Mouse (Mus musculus) midbrain, embryonic 14.5 days (tissue): ENCODE measurements around the gene Fam131a. TPM values are rescaled to one million over a fixed set of nuclear protein-coding genes. Genes with fewer than 3 reads are reported as not detected.
A peak's percentile ranks its signal among the peaks of the same experiment; 100 is the strongest.

ENCODE experiments used
- ATAC-seq: fragments of 200-750 bp; cut with Nextera tagmentation; 2 replicates; pipeline ENCODE4 v1.8.0; 2017; ENCODE audit warnings: moderate number of reproducible peaks, moderate library complexity; ENCODE audit not compliant: low FRiP score, low TSS enrichment
- DNase-seq: peaks from one replicate; pipeline ENCODE4 v3.0.0-alpha.2; 2015
- H3K27ac ChIP-seq: fragments of 300-500 bp; sonication (generic); replicated peaks from 2 replicates; pipeline ENCODE4 v1.5.1; 2014; ENCODE audit warnings: mild to moderate bottlenecking, low read depth, low read length, moderate library complexity
- H3K27me3 ChIP-seq: fragments of 300-500 bp; sonication (generic); 2 replicates; pipeline ENCODE4 v1.6.1; 2014; ENCODE audit warnings: low read length, control low read depth, mixed read lengths; ENCODE audit not compliant: control insufficient read depth, insufficient read depth
- H3K36me3 ChIP-seq: fragments of 300-500 bp; sonication (generic); 2 replicates; pipeline ENCODE4 v1.6.1; 2014; ENCODE audit warnings: low read length, control low read depth; ENCODE audit not compliant: control insufficient read depth, insufficient read depth
- H3K4me1 ChIP-seq: fragments of 300-500 bp; sonication (generic); 2 replicates; pipeline ENCODE4 v1.6.1; 2014; ENCODE audit warnings: mild to moderate bottlenecking, antibody characterized with exemption, low read length, control low read depth; ENCODE audit not compliant: control insufficient read depth, insufficient read depth
- H3K4me2 ChIP-seq: fragments of 300-500 bp; sonication (generic); 2 replicates; pipeline ENCODE4 v1.6.1; 2014; ENCODE audit warnings: mild to moderate bottlenecking, low read length, moderate library complexity
- H3K4me3 ChIP-seq: fragments of 300-500 bp; sonication (generic); replicated peaks from 2 replicates; pipeline ENCODE4 v1.5.1; 2014; ENCODE audit warnings: low read depth, low read length
- H3K9ac ChIP-seq: fragments of 300-500 bp; sonication (generic); replicated peaks from 2 replicates; pipeline ENCODE4 v1.6.1; 2014; ENCODE audit warnings: mild to moderate bottlenecking, low read length, moderate library complexity
- H3K9me3 ChIP-seq: fragments of 300-500 bp; sonication (generic); 2 replicates; pipeline ENCODE4 v1.6.1; 2016; ENCODE audit warnings: low read length, control low read depth, mixed read lengths; ENCODE audit not compliant: control insufficient read depth
- WGBS: fragments of 180-500 bp; shearing (Covaris S2); extraction: QIAGEN DNeasy Blood & Tissue Kit; methylation state at CpG from one replicate; pipeline ENCODE4 v1.1.7; 2014; 5-methylcytosine and 5-hydroxymethylcytosine counted together
- polyA plus RNA-seq: library from polyadenylated mRNA; unstranded; fragments of >200 nt; fragmentation: Nextera tagmentation; extraction: Ambion mirVana; gene quantifications from 2 replicates; pipeline ENCODE4 v1.2.1, GENCODE M21; 2014

Fam131a gene
- polyA plus RNA-seq, 1 experiment from 2014 or later = 45.3 TPM

DNA sequence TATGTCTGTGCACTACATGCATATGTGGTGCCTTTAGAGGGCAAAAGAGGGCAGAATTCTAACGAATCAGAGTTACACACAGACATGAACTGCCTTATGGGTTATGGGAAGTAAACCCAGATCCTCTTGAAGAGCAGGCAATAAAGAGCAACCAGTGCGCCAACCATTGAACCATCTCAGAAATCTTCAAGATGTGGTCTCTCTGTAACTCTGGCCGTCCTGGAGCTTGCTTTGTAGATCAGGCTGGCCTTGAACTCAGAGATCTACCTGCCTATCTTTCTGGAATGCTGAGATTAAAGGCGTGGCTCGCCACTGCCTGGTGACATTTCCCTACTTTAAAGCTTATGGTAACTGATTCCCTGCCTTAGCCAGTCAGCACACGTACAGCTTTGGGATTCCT lies 21.2 kb upstream of the Fam131a start:
- peaks cover 21% of the 10 kb centered on the region for H3K36me3 ChIP-seq
- no peak overlapping the region for H3K27ac ChIP-seq
- peak overlapping the region; percentile 98 for H3K4me2 ChIP-seq
- H3K4me3 ChIP-seq = peak overlapping the region; percentile 93
- no peak overlapping the region for H3K9ac ChIP-seq
- DNase-seq (no peak), ATAC-seq (no peak)
- no peaks in the 10 kb centered on the region for H3K27me3 ChIP-seq
- H3K9me3 ChIP-seq = no peaks in the 10 kb centered on the region
- peaks cover 11% of the 10 kb centered on the region for H3K4me1 ChIP-seq
- WGBS = 25% methylated on average over 6 of the region's 6 CpGs

- H3K4me3 ChIP-seq = peak overlapping the region; percentile 93
- peaks cover 27% of the 10 kb centered on the region for H3K36me3 ChIP-seq
- H3K9me3 ChIP-seq = no peaks in the 10 kb centered on the region
- peak; percentile 97 for DNase-seq
- H3K27ac ChIP-seq = peak overlapping the region; percentile 87
- ATAC-seq = peak; percentile 98
- WGBS = under 1% methylated on average over 38 of the region's 38 CpGs
- H3K27me3 ChIP-seq = no peaks in the 10 kb centered on the region
- H3K4me2 ChIP-seq = peak overlapping the region; percentile 98
- peaks cover 11% of the 10 kb centered on the region for H3K4me1 ChIP-seq
- peak overlapping the region; percentile 94 for H3K9ac ChIP-seq
These were observed 20.5 kb upstream of the Fam131a start for GRCm38 (mm10) chr16:20672500-20672902.

DNA sequence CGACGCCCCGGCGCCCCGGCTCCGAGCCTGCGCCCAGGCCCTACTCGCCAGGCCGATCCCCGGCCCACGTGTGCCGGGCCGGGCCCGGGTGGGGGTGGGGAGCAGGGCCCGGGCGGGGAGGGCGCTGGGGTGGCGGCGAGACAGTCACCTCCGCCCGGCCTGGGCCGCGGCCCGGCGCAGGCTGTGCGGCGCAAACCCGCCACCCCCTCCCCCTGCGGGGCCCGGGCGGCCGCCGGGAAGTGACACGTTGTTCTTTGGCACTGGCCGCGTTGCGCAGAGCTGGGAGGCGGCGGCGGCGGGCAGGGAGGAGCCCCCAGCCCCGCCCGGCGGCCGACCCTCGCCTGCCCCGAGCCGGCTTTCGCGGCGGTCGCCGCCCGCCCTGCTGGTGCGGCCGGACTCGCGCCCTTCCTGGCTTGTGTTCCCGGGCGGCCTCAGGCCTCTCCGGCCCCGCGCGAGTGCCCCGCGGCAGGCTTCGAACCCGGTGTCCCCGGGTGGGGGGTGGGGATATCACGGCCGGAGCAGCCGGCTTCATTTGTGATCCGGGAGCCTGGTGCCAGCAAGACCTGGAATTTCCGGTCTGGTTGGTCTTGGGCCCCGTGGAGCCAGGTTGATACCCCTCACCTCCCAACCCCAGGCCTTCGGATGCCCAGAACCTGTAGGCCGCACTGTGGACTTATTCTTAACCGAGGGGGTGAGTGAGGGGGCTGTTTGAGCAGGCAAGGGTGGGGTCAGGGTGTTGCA lies 19.9 kb upstream of the Fam131a start:
- Histone ChIP-seq H3K4me3 (peak overlapping the region; percentile 93), H3K9ac (peak overlapping the region; percentile 94), H3K4me1 (peaks cover 11% of the 10 kb centered on the region), H3K27me3 (no peaks in the 10 kb centered on the region), H3K4me2 (peak overlapping the region; percentile 98), H3K27ac (peak overlapping the region; percentile 87), H3K9me3 (no peaks in the 10 kb centered on the region), H3K36me3 (peaks cover 34% of the 10 kb centered on the region)
- WGBS = under 1% methylated on average over 75 of the region's 78 CpGs
- DNase-seq (no peak), ATAC-seq (peak; percentile 84)

GRCm38 (mm10) chr16:20673706-20674303 lies 19.2 kb upstream of the Fam131a start:
- Histone ChIP-seq H3K27me3 (no peaks in the 10 kb centered on the region), H3K4me2 (peak overlapping the region; percentile 98), H3K4me3 (peak overlapping the region; percentile 93), H3K27ac (peak overlapping the region; percentile 87; the same call in 1 of the 2 replicates), H3K9me3 (no peaks in the 10 kb centered on the region), H3K36me3 (peaks cover 40% of the 10 kb centered on the region), H3K4me1 (peaks cover 11% of the 10 kb centered on the region), H3K9ac (peak overlapping the region; percentile 94)
- DNase-seq (peak; percentile 3), ATAC-seq (no peak)
- 23% methylated on average over 14 of the region's 14 CpGs for WGBS

DNA sequence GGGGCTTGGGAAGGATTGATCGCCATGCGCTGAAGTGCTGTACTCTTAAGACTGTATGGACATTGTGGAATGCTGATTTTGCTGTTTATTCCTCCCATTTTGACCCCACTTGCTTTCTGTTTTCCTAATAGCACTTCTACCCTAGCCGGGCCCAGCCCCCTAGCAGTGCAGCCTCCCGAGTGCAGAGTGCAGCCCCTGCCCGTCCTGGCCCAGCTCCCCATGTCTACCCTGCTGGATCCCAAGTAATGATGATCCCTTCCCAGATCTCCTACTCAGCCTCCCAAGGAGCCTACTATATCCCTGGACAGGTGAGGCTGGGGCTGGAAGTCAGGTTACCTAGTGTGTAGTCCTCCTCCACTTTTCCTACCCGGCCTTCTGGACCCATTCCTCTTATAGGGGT lies 17.8 kb upstream of the Fam131a start:
- Histone ChIP-seq H3K36me3 (peaks cover 54% of the 10 kb centered on the region), H3K27ac (no peak overlapping the region), H3K4me2 (no peak overlapping the region), H3K4me1 (peaks cover 11% of the 10 kb centered on the region), H3K4me3 (no peak overlapping the region), H3K9me3 (no peaks in the 10 kb centered on the region), H3K9ac (no peak overlapping the region), H3K27me3 (no peaks in the 10 kb centered on the region)
- ATAC-seq (no peak), DNase-seq (no peak)
- 93% methylated on average over 6 of the region's 6 CpGs for WGBS

DNA sequence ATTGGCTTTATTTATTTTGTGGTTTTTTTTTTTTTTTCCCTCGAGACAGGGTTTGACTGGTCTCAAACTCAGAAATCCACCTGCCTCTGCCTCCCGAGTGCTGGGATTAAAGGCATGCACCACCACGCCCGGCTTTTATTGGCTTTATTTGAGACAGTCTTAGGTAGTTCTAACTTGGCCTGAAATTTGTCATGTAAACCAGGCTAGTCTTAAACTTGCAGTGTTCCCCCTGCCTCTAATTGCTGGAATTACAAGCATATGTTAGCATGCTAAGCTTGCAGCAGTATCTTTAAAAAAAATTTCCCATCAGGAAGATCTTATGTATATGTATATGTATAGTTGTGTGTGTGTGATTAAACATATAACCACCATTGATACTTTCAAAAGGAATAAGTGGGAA lies 16.3 kb upstream of the Fam131a start:
- peaks cover 69% of the 10 kb centered on the region for H3K36me3 ChIP-seq
- DNase-seq = peak; percentile 24
- no peak overlapping the region for H3K4me2 ChIP-seq
- no peaks in the 10 kb centered on the region for H3K27me3 ChIP-seq
- WGBS = 87% methylated on average over 4 of the region's 4 CpGs
- no peak overlapping the region for H3K9ac ChIP-seq
- no peak for ATAC-seq
- H3K4me3 ChIP-seq = no peak overlapping the region
- no peaks in the 10 kb centered on the region for H3K9me3 ChIP-seq
- H3K4me1 ChIP-seq = peaks cover 11% of the 10 kb centered on the region
- no peak overlapping the region for H3K27ac ChIP-seq

DNA sequence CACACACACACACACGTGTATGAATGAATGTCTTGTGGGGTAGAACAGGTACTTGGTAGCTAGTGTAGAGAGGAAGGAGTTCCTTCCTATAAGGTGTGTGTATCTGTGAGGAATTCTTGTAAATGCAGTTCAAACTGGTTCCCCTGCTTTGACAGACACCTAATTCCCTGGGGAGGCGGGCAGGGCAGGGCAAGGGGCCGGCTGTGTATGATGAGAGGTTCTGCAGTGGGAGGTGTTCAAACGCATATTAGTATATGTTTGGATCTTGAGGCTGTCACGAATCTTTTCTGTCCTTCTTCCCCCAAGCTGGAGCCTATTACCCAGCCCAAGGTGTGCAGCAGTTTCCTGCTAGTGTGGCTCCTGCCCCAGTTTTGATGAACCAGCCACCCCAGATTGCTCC lies 15.7 kb upstream of the Fam131a start:
- WGBS = 86% methylated on average over 5 of the region's 5 CpGs
- Histone ChIP-seq H3K27ac (no peak overlapping the region), H3K27me3 (no peaks in the 10 kb centered on the region), H3K9ac (no peak overlapping the region), H3K4me3 (no peak overlapping the region), H3K36me3 (peaks cover 76% of the 10 kb centered on the region), H3K4me1 (peaks cover 11% of the 10 kb centered on the region), H3K9me3 (no peaks in the 10 kb centered on the region), H3K4me2 (no peak overlapping the region)
- DNase-seq = no peak
- no peak for ATAC-seq

- H3K27me3 ChIP-seq = no peaks in the 10 kb centered on the region
- H3K9me3 ChIP-seq = no peaks in the 10 kb centered on the region
- no peak overlapping the region for H3K27ac ChIP-seq
- H3K4me3 ChIP-seq = no peak overlapping the region
- peaks cover 11% of the 10 kb centered on the region for H3K4me1 ChIP-seq
- H3K36me3 ChIP-seq = peaks cover 84% of the 10 kb centered on the region
- DNase-seq = peak; percentile 38
- no peak overlapping the region for H3K9ac ChIP-seq
- no peak overlapping the region for H3K4me2 ChIP-seq
- 89% methylated on average over 10 of the region's 10 CpGs for WGBS
- no peak for ATAC-seq
These were observed 14.9 kb upstream of the Fam131a start for GRCm38 (mm10) chr16:20677974-20678675.
